Mouse (Mus musculus) cerebellum, adult 2 months (tissue): Measurements from ENCODE around the gene Cradd.

Source experiments
- CTCF ChIP-seq: fragments of 200-500 bp; IDR thresholded peaks from 2 replicates; pipeline ENCODE4 v1.5.1; 2011; ENCODE audit warnings: low read depth, mild to moderate bottlenecking, control low read depth, low read length, moderate library complexity, borderline replicate concordance; ENCODE audit not compliant: insufficient read depth
- POLR2A ChIP-seq: fragments of 200-500 bp; IDR thresholded peaks from 2 replicates; pipeline ENCODE4 v1.6.1; 2011; ENCODE audit warnings: low read length, control low read depth, borderline replicate concordance; ENCODE audit not compliant: insufficient read depth

DNA sequence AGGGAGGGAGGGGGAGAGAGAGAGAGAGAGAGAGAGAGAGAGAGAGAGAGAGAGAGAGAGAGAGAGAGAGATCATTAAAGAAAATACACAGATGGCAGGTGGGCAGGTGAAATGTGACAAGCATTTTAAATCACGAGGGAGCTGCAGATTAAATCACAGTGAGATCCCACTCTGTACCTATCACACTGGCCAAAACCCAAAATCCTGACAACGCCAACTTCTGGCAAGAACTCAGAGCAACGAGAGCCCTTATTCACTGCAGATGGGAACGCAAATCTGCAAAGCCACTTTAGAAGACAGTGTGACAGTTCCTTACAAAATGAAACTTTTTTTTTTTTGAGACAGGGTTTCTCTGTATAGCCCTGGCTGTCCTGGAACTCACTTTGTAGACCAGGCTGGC lies 35.7 kb downstream of the Cradd start:
- TF ChIP-seq POLR2A (no peak), CTCF (no peak)
